Mouse (Mus musculus) stomach, postnatal 0 days (tissue): ENCODE results near the gene Ap5s1. TPM values are rescaled to one million over a fixed set of nuclear protein-coding genes. Genes with fewer than 3 reads are reported as not detected.

ENCODE experiments used
- ATAC-seq: fragments of 200-750 bp; cut with Nextera tagmentation; 2 replicates; pipeline ENCODE4 v1.8.0; 2017; ENCODE audit not compliant: low FRiP score, low TSS enrichment
- DNase-seq: peaks from one replicate; pipeline ENCODE4 v3.0.0-alpha.2; 2016; ENCODE audit warnings: low spot score
- H3K27ac ChIP-seq: fragments of 300-500 bp; sonication (generic); replicated peaks from 2 replicates; pipeline ENCODE4 v1.5.1; 2014; ENCODE audit warnings: mild to moderate bottlenecking, control low read depth
- H3K27me3 ChIP-seq: fragments of 300-500 bp; sonication (generic); 2 replicates; pipeline ENCODE4 v1.6.1; 2014; ENCODE audit warnings: low read length; ENCODE audit not compliant: control insufficient read depth, insufficient read depth
- H3K36me3 ChIP-seq: fragments of 300-500 bp; sonication (generic); 2 replicates; pipeline ENCODE4 v1.6.1; 2014; ENCODE audit warnings: low read length, mixed read lengths; ENCODE audit not compliant: control insufficient read depth, insufficient read depth
- H3K4me1 ChIP-seq: fragments of 300-500 bp; sonication (generic); replicated peaks from 2 replicates; pipeline ENCODE4 v1.6.1; 2014; ENCODE audit warnings: antibody characterized with exemption; ENCODE audit not compliant: control insufficient read depth, insufficient read depth
- H3K4me2 ChIP-seq: fragments of 300-500 bp; sonication (generic); replicated peaks from 2 replicates; pipeline ENCODE4 v1.6.1; 2014; ENCODE audit warnings: low read depth, mild to moderate bottlenecking, control low read depth, moderate library complexity
- H3K4me3 ChIP-seq: fragments of 300-500 bp; sonication (generic); 2 replicates; pipeline ENCODE4 v1.5.1; 2014; ENCODE audit warnings: low read depth, low read length, control low read depth
- H3K9ac ChIP-seq: fragments of 300-500 bp; sonication (generic); 2 replicates; pipeline ENCODE4 v1.6.1; 2014; ENCODE audit warnings: mild to moderate bottlenecking, low read length, control low read depth, mixed read lengths
- H3K9me3 ChIP-seq: fragments of 300-500 bp; sonication (generic); 2 replicates; pipeline ENCODE4 v1.6.1; 2016; ENCODE audit warnings: low read length; ENCODE audit not compliant: control insufficient read depth
- CTCF ChIP-seq: IDR thresholded peaks from 2 replicates; pipeline ENCODE4 v1.5.1; 2016; ENCODE audit warnings: antibody characterized with exemption, low read depth, mild to moderate bottlenecking, moderate library complexity
- EP300 ChIP-seq: optimal IDR thresholded peaks from 2 replicates; pipeline ENCODE3; 2016; ENCODE audit warnings: antibody characterized with exemption
- WGBS: fragments of 180-500 bp; shearing (Covaris S2); extraction: QIAGEN DNeasy Blood & Tissue Kit; methylation state at CpG from one replicate; pipeline ENCODE4 v1.1.7; 2014; 5-methylcytosine and 5-hydroxymethylcytosine counted together
- polyA plus RNA-seq: library from polyadenylated mRNA; unstranded; fragments of >200 nt; fragmentation: Nextera tagmentation; extraction: Ambion mirVana; gene quantifications from 2 replicates; pipeline ENCODE4 v1.2.1, GENCODE M21; 2015

Gene Ap5s1
- 22.0 and 24.6 TPM in 2 replicates for polyA plus RNA-seq

- no peaks in the 10 kb centered on the region for H3K36me3 ChIP-seq
Observed at GRCm38 (mm10) chr2:131206778-131207177, at the start of gene Ap5s1. Ap5s1 (plus strand) TSS chr2:131207078.

DNA sequence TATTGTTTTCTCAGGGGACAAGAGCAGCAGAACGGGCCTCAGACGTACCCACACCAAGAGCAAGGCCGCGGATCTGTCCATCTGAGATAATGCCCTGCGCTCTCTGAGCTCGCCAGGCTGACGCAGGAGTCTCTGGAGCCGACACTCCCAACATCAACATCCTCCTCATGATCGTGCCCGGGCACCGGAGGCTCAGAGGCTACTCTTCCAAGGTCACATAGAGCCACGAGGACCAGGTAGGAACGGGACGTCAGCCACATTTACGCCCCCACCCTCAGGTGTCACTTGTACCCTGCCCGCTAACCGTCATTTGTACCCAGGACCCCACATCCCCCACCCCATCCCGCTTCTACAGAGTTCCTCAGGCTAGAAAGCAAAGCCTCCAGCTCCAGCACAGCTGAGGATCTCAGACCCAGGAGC lies 47.4 kb upstream of the Ap5s1 start:
- peak overlapping the region; percentile 71 for H3K9ac ChIP-seq
- WGBS: under 1% methylated on average over 18 of the region's 18 CpGs
- peak overlapping the region; percentile 87 for H3K27ac ChIP-seq
- DNase-seq (peak; percentile 65), ATAC-seq (peak; percentile 76)
- H3K27me3 ChIP-seq: no peaks in the 10 kb centered on the region
- no peak for TF ChIP-seq CTCF
- no peak for TF ChIP-seq EP300
- H3K36me3 ChIP-seq: no peaks in the 10 kb centered on the region
- no peaks in the 10 kb centered on the region for H3K9me3 ChIP-seq
- no peaks in the 10 kb centered on the region for H3K4me1 ChIP-seq
- peak overlapping the region; percentile 63 for H3K4me3 ChIP-seq
- peak overlapping the region; percentile 98 for H3K4me2 ChIP-seq

More at GRCm38 (mm10) chr2:131206778-131207177, at the start of gene Ap5s1:
- Histone ChIP-seq H3K27ac (no peak within 1 kb of the TSS), H3K4me1 (peaks cover 16% of the 10 kb centered on the region), H3K9me3 (no peaks in the 10 kb centered on the region), H3K4me2 (no peak within 1 kb of the TSS), H3K9ac (no peak within 1 kb of the TSS), H3K27me3 (no peaks in the 10 kb centered on the region), H3K4me3 (no peak within 1 kb of the TSS)
- WGBS: 80% methylated on average over 4 of the region's 4 CpGs
- DNase-seq (no peak), ATAC-seq (no peak)
- TF ChIP-seq EP300 (no peak), CTCF (no peak)

GRCm38 (mm10) chr2:131159938-131160581 lies 46.8 kb upstream of the Ap5s1 start, which contains the start of gene 1700037H04Rik:
1700037H04Rik (minus strand) TSS chr2:131160081.
- Histone ChIP-seq H3K4me1 (no peaks in the 10 kb centered on the region), H3K9ac (peak within 1 kb of the TSS; percentile 71), H3K4me3 (peak within 1 kb of the TSS; percentile 63), H3K4me2 (peak within 1 kb of the TSS; percentile 98), H3K27me3 (no peaks in the 10 kb centered on the region), H3K9me3 (0 out of 2 replicates have a peak, but pooled peaks cover 1% of the 10 kb centered on the region), H3K36me3 (no peaks in the 10 kb centered on the region), H3K27ac (peak within 1 kb of the TSS; percentile 87)
- peak; percentile 97 for DNase-seq
- under 1% methylated on average over 54 of the region's 54 CpGs for WGBS
- TF ChIP-seq EP300 (no peak), CTCF (no peak)
- peak; percentile 97 for ATAC-seq

DNA sequence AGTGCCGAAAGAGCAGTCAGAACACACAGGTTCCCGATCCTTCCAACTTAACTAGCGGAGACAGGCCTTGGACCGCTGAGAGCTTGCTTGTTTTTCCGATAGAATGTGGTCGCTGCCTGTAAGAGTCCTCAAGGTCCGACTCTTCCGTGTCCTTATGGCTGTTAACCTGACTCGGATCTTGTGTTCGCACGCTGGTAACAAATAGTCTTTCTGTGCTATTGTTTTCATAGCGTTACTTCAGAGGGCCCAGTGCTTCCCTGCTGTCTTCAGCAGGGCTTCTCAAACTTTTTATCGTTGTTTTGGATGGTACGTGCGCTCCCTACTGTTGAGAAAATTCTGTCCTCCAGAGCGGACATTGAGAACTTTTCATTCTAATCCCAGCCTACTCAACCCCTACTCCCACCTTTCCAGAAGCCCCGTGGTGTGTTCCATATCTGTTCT lies 46.2 kb upstream of the Ap5s1 start:
- TF ChIP-seq CTCF: peak; percentile 69
- no peak for TF ChIP-seq EP300
- Histone ChIP-seq H3K27me3 (no peaks in the 10 kb centered on the region), H3K4me2 (peak overlapping the region; percentile 98), H3K4me1 (no peaks in the 10 kb centered on the region), H3K27ac (peak overlapping the region; percentile 87), H3K4me3 (peak overlapping the region; percentile 63), H3K36me3 (no peaks in the 10 kb centered on the region), H3K9ac (peak overlapping the region; percentile 67), H3K9me3 (0 out of 2 replicates have a peak, but pooled peaks cover 3% of the 10 kb centered on the region)
- DNase-seq (no peak), ATAC-seq (no peak)
- under 1% methylated on average over 17 of the region's 17 CpGs for WGBS

DNA sequence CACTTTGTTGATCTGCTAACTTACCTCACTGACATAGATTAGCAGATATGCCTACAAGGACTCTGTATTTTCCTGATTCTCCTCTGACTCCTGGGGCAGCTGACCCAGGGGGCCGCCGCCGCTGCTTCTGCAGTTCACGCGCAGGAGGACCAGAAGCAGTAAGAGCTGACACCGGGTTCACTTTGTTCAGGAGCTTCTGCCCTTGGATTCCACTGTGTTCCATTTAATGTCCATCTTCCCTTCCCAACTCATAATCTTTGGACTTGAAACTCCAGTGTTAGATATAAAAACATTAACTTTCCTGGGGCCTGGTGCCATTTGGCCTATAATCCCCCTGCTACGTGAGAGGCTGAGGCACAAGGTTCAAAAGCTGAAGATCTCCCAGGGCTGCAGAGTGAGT lies 43.0 kb upstream of the Ap5s1 start:
- no peaks in the 10 kb centered on the region for H3K36me3 ChIP-seq
- no peak for TF ChIP-seq EP300
- no peak for TF ChIP-seq CTCF
- H3K4me3 ChIP-seq: no peak overlapping the region
- H3K4me1 ChIP-seq: no peaks in the 10 kb centered on the region
- no peaks in the 10 kb centered on the region for H3K27me3 ChIP-seq
- WGBS: 74% methylated on average over 7 of the region's 7 CpGs
- no peak for DNase-seq
- H3K27ac ChIP-seq: no peak overlapping the region
- 0 out of 2 replicates have a peak, but pooled peaks cover 3% of the 10 kb centered on the region for H3K9me3 ChIP-seq
- no peak for ATAC-seq
- H3K9ac ChIP-seq: no peak overlapping the region
- H3K4me2 ChIP-seq: no peak overlapping the region

- ATAC-seq: no peak
- no peaks in the 10 kb centered on the region for H3K27me3 ChIP-seq
- no peak overlapping the region for H3K27ac ChIP-seq
- TF ChIP-seq CTCF (no peak), EP300 (no peak)
- H3K4me2 ChIP-seq: no peak overlapping the region
- H3K9ac ChIP-seq: no peak overlapping the region
- no peaks in the 10 kb centered on the region for H3K4me1 ChIP-seq
- no peak for DNase-seq
- H3K4me3 ChIP-seq: no peak overlapping the region
- no peaks in the 10 kb centered on the region for H3K36me3 ChIP-seq
- WGBS: 88% methylated on average over 2 of the region's 2 CpGs
- 0 out of 2 replicates have a peak, but pooled peaks cover 3% of the 10 kb centered on the region for H3K9me3 ChIP-seq
Observed at GRCm38 (mm10) chr2:131166172-131166571, 40.7 kb upstream of the Ap5s1 start.
